Mouse (Mus musculus) megakaryocyte-erythroid progenitor cell, adult 5 weeks (primary cell): ENCODE data around the gene Gm42878. TPM values are rescaled to one million over a fixed set of nuclear protein-coding genes. Genes with fewer than 3 reads are reported as not detected.

Experiments used
- polyA plus RNA-seq: library from polyadenylated mRNA; stranded (reverse); fragments of >175 nt; gene quantifications from 2 replicates; pipeline ENCODE4 v1.2.3, GENCODE M21; 2012

Gene Gm42878
- not detected in 2 replicates for polyA plus RNA-seq

GRCm38 (mm10) chr5:121544910-121545792 is at the start of gene Gm42878, which contains the start of gene Adam1a:
TSS of gene Gm42878 (minus strand) at chr5:121545482.
TSS of gene Adam1a (minus strand) at chr5:121545482.

GRCm38 (mm10) chr5:121593451-121594401 is 48.4 kb upstream of the Gm42878 start, which contains the start of gene Aldh2:
TSS of gene Aldh2 (minus strand) at chr5:121593824.

GRCm38 (mm10) chr5:121545793-121546529 is 679 bp upstream of the Gm42878 start, which contains the start of gene Mapkapk5:
TSS of gene Mapkapk5 (minus strand) at chr5:121545905.

GRCm38 (mm10) chr5:121503231-121503630 is 42.1 kb downstream of the Gm42878 start, which contains the start of gene Adam1b:
TSS of gene Adam1b (minus strand) at chr5:121503435.

Other genes with a start within 250 kb of the Gm42878 start
- 51.1 and 55.2 TPM in 2 replicates for gene Trafd1, start 159.8 kb downstream of the Gm42878 start, polyA plus RNA-seq
- 4.3 and 4.7 TPM in 2 replicates for gene Naa25, start 147.5 kb downstream of the Gm42878 start, polyA plus RNA-seq
- gene Tmem116, start 93.6 kb downstream of the Gm42878 start, polyA plus RNA-seq: 0.03 and 0.14 TPM in 2 replicates
- 290 and 380 TPM in 2 replicates for gene Erp29, start 93.0 kb downstream of the Gm42878 start, polyA plus RNA-seq
- gene Adam1b, start 42.0 kb downstream of the Gm42878 start, polyA plus RNA-seq: 0.09 TPM in 1 of 2 replicates, not detected in the other
- gene Adam1a, start within 50 bp of the Gm42878 start, polyA plus RNA-seq: 0.66 and 1.1 TPM in 2 replicates
- gene Mapkapk5, start 423 bp upstream of the Gm42878 start, polyA plus RNA-seq: 73.7 and 89.7 TPM in 2 replicates
- gene Aldh2, start 48.3 kb upstream of the Gm42878 start, polyA plus RNA-seq: 819 and 839 TPM in 2 replicates
- gene Acad12, start 73.5 kb upstream of the Gm42878 start, polyA plus RNA-seq: 1.2 and 1.5 TPM in 2 replicates
- gene Acad10, start 115.0 kb upstream of the Gm42878 start, polyA plus RNA-seq: 2.3 and 3.4 TPM in 2 replicates
- 13.3 and 15.3 TPM in 2 replicates for gene Brap, start 115.1 kb upstream of the Gm42878 start, polyA plus RNA-seq
- 47.6 and 52.0 TPM in 2 replicates for gene Atxn2, start 165.9 kb upstream of the Gm42878 start, polyA plus RNA-seq